Mouse (Mus musculus) CH12.LX (cell line): Measurements from ENCODE around the gene Rpl39l.

Source experiments
- CTCF ChIP-seq, 2 experiments: IDR thresholded peaks in 1 of 2; conservative IDR thresholded peaks in 1 of 2; 2 replicates each; pipeline ENCODE4 v1.5.1; 2011 to 2012; ENCODE audit warnings: low read depth in 2 of 2, low read length in 2 of 2, improper control_type of control experiment in 1 of 2, inconsistent platforms in 1 of 2, mild to moderate bottlenecking in 1 of 2, moderate library complexity in 1 of 2
- ELF1 ChIP-seq: IDR thresholded peaks from 2 replicates; pipeline ENCODE4 v1.6.1; 2014; ENCODE audit warnings: low read depth, mild to moderate bottlenecking, inconsistent platforms, low read length, improper control_type of control experiment
- EP300 ChIP-seq: IDR thresholded peaks from 2 replicates; pipeline ENCODE4 v1.6.1; 2011; ENCODE audit warnings: low read length, improper control_type of control experiment
- GABPA ChIP-seq: IDR thresholded peaks from 2 replicates; pipeline ENCODE4 v1.6.1; 2012; ENCODE audit warnings: low read depth, low read length, improper control_type of control experiment, inconsistent platforms; ENCODE audit not compliant: insufficient replicate concordance
- HCFC1 ChIP-seq: IDR thresholded peaks from 2 replicates; pipeline ENCODE4 v1.6.1; 2012; ENCODE audit warnings: low read depth, mild to moderate bottlenecking, inconsistent platforms, low read length, improper control_type of control experiment
- TCF12 ChIP-seq: IDR thresholded peaks from 2 replicates; pipeline ENCODE4 v1.6.1; 2014; ENCODE audit warnings: low read depth, mild to moderate bottlenecking, inconsistent platforms, low read length, improper control_type of control experiment
- UBTF ChIP-seq: IDR thresholded peaks from 2 replicates; pipeline ENCODE4 v1.6.1; 2012; ENCODE audit warnings: low read depth, mild to moderate bottlenecking, inconsistent platforms, low read length, improper control_type of control experiment, moderate library complexity
- ZNF384 ChIP-seq: IDR thresholded peaks from 2 replicates; pipeline ENCODE4 v1.6.1; 2012; ENCODE audit warnings: low read depth, low read length, improper control_type of control experiment, inconsistent platforms

GRCm38 (mm10) chr16:10169123-10169905 lies 712 bp upstream of the Rpl39l start:
- TF ChIP-seq EP300 (peak; percentile 65), ZNF384 (no peak), UBTF (no peak), GABPA (no peak), ELF1 (no peak), HCFC1 (no peak), CTCF (conservative IDR thresholded peaks at IDR 0.05 in 1 of 2, IDR thresholded peaks at IDR 0.05 in 1 of 2; ENCODE audit: low read depth in 2 of 2, low read length in 2 of 2) (no peak), TCF12 (no peak)
